Mouse (Mus musculus) retina, postnatal 7 days (tissue): ENCODE data around the gene Heatr9.
"Not testable (repeated sequence)": the region's sequence is repeated elsewhere in the genome, so short reads cannot be mapped to it uniquely, and the experiment has no call there.

Experiments
- DNase-seq: peaks from one replicate; pipeline ENCODE4 v3.0.0-alpha.2; 2012; ENCODE audit warnings: low read depth, low spot score

The Heatr9 gene

DNA sequence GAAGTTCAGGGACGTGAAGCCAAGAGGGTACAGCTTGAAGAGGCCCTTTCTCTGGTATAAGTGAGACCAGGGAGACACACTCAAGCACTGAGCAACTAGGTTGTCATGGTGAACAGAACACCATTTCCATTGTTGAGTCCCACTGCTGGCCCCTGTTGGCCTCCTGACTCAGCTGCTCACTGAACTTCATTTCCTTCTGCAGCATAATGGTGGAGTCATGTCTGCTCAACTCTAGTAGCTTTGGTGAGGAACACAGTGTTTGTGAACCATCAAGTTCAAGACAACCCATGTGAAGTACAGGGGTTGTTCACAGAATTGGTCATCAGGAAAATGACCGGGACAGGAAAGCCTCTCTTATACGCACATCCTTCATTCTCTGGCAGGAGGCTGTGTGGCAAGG is at the start of gene Heatr9:
Heatr9 (minus strand) TSS at position 101 of the 400 bp plus-strand sequence.
- no peak for DNase-seq

DNA sequence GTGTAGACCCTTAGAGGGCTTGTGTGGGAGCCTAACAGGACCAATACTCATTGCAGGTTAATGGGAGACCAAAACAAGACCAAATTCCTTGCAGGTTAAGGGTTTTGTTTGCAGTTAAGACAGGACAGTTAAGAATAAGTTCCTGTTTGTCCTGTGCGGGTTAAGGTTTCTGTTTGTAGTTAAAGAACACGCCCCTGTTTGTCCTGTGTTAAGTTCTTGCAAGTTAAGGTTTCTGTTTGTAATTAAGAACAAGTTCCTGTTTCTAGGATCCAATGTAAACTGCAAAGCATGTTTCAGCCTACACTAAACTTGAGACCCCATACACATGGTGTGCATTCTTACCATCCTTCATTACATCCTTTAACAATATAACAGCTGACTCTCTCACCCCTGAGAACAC is 48.2 kb upstream of the Heatr9 start:
- DNase-seq, result no peak

DNA sequence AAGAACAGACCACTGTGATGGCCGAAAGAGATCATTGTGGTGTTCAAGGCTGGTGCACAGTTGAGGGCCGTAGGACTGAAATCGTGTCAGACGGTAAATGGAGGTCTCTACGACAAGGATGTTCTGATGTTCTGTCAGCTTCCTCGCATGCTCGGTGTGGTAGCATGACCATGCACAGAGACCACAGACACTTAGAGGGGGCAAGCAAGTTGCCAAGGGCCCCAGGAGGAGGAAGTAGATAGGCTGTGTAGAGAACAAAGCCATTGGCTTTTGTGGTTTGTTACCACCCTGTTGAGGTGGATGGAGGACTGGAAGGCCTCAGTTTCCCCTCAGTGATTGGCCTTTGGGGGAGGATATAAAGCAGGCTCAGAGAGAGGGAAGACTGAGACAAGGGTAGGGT is 47.3 kb upstream of the Heatr9 start:
- DNase-seq, result no peak

DNA sequence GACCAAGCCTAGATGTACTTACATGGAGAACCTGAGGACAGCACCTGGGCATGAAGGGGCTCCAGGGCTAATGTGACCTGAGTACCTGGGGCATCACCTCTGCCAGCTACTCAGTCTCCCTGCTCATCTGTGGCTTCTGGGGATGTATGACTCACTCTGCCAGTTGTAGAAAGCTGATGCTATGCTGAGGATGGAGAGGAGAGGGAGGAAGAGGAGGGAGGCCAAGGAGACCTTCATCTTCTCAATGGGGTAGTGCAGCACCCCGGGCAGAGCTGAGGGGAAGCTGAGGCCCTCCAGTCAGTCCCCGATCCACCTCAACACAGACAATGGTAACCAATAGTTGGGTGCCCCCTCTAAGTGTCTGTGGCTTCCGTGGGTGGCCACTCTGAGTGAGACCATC is 46.8 kb upstream of the Heatr9 start:
- DNase-seq, result no peak

DNA sequence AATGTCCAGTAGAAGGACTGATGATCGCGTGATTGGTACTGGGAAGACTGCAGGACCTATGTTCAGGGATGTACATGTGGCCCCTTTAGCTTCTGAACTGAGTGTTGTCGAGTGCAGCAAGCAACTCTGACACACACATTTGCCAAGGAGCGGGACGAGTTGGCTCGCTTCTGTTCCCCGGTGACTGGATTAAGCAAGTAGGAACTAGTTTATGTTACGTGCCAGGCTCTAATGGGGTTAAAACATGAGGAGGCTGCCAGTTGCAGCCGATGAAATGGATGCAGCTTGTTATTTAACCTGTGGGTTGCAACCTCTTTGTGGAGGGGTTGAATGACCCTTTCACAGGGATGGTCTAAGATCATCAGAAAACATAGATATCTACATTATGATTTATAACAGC is 46.1 kb upstream of the Heatr9 start:
- no peak for DNase-seq

DNA sequence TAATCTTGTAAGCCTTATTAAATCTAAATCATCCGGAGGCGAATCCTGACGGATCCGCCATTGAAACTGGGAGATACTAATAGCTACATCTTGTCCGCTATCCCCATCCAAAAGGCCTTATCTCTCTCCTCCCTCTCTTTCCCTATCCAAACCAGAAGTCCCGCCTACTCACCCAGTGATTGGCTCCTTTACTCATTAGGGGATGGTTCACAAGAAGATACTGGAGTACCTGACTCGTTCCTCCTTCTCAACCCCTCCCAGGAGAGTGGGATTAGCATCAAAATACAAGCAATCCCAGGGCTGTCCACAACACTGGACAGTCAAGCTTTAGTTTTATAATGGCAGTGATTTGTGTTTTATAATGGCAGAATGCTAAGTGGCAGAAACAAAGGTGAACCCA is 45.3 kb upstream of the Heatr9 start:
- DNase-seq, result no peak

DNA sequence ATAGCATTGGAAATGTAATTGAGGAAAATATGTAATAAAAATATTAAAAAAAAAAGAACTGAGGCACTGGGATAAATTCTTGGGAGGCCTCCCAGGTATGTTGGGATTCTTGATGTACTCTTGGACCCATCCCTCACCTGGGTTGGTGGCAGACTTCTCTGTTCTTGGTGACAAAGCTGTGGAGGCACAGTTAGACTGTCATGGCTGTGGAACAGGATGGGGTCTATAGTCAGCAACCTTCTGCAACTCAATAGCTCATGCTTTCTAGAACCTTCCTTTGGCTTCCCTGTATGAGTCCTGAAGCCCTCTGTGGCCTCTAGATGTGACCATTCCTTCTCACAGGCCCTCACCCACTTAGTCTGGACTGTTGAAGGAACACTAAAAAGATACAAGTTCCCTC is 44.6 kb upstream of the Heatr9 start:
- DNase-seq, result no peak

DNA sequence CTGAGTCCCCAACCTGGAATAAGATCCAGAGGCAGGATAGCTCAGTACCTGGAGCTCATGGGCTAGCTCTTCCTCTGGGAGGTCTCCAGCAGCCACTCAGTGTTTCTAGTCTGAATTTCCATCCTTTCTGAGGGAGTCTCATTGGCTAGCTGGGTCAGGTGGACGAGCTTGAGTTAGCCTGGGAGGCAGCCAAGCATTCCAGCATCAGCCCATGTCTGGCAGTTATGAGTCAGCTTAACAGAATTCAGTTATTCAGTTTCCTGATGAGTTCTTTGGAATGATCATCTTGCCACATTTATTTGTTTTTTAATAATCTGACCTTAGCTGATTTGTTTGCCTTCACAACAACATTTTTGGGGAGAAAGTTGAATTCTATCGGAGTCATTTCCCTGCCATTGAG is 41.8 kb upstream of the Heatr9 start:
- DNase-seq, result no peak

DNA sequence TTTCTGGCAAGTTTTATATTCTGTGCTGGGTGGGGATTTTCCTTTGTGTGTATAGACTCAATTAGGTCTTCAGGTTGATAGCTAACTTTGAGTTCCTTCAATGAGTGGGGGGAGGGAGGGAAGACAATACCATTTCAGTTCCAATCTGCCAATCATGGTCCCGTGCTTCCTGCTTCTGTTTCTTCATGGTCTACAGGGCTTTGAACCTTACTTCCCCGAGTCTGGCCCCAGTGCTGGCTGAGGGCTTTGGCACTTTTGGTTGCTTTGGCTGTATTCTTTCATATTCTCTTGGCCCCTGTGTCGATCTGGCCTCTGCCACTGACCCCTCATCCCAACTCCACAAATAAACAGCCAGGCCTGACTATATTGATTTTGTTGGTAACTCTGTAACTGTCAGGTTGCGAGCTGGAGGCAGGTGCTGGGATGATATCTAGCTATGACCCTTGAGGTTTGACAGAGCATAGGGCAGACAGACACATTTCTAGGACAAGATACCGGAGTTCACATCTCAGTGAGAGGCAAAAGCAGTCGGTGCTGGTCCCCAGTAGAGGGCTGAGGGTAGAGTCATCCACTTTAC is 40.4 kb upstream of the Heatr9 start:
- DNase-seq, result no peak

DNA sequence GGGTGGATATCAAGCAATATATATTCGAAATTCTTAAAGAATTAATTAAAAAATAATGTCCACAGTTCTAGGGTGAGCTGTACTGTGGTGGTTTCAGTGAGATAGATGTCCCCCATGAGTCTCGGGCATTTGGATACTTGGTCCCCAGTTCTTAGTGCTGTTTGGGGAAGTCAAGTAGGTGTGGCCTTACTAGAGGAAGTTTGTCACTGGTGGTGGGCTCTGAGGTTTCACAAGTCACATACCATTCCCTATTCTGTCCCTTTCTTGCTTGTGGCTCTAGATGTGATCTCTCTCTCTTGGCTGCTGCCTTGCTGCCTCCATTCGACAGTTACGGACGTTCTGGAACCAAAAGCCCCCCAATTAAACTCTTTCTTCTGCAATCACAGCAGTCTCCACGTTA is 38.4 kb upstream of the Heatr9 start:
- DNase-seq, result no peak

DNA sequence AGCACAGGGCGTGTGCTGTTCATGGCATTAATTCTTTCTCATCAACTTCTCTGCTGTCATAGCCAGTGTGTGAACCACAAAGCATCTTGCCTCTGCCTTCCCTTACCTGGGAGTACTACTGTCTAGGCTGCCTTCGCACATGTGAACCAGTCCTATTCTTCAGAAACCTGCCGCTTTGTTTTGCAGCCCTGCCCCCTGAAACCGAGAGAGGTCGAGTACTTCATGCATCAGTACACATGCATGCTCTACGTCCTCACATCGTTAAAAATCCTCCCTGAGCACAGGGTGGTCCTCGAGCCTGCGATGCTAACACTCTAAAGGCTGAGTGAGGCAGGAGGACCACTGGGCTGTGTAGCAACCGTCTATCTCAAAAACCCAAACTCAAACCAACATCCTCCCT is 35.1 kb upstream of the Heatr9 start:
- no peak for DNase-seq

DNA sequence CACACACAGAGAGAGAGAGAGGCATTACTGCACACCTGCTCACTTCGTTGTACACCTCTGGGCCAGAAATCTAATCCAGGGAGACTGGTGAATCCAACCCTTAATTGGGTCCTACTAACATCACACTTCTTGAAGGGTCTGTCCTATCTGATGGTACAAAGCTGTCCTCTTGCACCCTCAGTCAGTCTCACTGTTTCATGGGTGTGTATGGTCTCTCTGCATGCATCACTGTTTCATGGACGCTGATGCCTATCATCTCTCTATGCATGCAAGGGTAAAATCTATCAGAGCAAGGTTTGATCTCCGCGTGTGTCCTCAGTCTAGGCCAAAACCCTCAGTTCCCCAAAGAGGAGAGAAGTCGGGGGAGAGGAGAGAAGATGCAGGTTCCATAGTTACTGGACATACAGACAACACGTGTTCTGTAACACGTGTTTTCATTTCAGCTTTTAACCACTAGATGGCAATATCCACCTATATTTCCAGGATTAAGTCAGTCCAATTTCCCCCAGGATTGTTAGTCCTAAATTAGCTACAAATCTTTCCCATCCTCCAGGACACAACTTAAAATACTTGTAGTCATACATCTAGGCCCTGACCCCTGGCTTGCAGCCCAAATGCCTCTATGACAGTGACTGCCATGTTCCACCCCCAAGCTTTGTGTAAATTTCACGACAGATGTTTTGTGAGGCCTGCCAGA is 34.3 kb upstream of the Heatr9 start:
- DNase-seq, result peak; percentile 66

DNA sequence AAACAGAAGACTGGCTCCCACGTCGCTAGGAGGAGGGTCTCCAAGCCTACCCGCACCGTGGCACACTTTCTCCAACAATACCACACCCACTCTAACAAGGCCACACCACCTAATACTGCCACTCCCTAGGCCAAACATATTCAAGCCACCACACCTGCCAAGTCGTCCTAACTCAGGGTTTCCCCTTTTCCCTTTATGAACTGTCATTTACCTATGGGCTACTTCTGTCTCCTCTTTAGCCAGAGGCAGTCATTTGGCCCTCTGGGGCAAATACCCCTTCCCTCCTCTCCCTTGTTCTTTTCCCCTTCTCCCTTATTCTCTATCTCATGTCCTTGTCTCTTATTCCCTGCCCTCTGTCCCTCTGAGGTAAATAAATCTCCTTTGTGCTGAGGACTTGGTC is 29.7 kb upstream of the Heatr9 start:
- DNase-seq, result no peak

DNA sequence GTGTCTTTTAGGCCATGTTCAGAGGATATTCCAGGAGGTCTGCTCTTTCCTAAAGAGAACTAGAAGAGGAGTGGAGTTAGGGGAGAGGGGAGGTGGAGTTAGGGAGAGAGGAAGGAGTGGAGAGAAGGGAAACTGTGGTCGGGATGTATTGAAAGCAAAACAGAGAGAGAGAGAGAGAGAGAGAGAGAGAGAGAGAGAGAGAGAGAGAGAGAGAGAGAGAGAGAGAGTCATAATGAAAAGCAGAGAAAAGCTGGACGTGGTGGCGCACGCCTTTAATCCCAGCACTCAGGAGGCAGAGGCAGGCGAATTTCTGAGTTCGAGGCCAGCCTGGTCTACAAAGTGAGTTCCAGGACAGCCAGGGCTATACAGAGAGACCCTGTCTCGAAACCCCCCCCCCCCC is 29.1 kb upstream of the Heatr9 start:
- DNase-seq, result not testable (repeated sequence)

DNA sequence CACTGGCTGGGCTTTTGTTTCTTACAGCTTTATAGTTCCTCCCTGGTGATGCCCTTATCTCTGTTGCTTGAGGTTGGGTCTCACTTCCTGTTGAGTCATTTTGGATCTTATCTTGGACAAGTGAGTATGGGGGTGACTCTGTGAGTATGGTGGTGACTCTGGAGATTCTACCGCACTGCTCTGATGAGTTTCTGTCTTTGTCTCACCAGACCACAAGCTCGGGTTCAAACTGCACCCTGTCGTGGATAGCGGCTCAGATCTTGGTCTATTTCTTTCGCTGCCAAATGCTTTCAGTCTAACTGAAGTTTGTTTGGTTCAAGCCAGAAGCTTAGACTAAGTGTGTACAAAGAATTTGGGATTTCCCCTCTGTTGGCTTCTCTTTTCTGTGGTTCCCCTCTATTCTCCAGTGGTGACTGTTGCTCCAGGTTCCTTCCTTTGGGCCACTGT is 28.2 kb upstream of the Heatr9 start:
- DNase-seq, result no peak

DNA sequence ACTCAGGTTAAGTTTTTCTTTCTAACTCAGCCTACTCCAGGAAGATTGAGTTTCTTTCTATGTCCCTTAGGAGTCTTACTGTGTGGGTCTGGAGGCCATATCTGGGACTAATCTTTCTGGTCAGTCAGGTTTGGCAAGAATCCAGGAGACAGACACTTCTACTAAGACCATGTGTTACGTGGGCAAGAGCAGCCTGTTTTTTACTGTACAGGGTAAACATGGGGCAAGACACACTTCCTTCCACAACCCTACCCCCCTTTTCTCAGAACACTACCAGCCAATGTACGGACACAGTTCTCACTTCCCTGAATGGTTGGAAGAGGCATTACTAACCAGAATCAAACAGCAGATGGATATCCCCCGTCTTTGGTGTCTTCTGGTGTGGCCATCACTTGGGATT is 22.2 kb upstream of the Heatr9 start:
- no peak for DNase-seq

DNA sequence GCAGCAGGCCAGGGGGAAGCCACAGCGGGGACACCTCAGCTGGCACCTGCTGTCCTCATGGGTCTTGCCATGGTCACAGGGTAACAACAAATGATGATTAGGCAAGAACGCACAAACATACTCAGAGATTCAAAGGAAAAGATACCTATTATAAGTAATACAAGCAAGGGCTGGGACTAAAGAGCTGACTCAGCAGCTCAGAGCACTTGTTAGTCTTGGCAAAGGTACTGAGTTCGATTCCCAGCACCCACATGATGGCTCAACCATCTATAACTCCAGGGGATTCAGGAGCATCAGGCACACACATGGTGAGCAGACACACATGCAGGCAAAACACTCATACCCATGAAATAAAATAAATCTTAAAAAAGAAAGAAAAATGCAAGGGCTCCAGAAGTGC is 19.4 kb upstream of the Heatr9 start:
- DNase-seq, result no peak

DNA sequence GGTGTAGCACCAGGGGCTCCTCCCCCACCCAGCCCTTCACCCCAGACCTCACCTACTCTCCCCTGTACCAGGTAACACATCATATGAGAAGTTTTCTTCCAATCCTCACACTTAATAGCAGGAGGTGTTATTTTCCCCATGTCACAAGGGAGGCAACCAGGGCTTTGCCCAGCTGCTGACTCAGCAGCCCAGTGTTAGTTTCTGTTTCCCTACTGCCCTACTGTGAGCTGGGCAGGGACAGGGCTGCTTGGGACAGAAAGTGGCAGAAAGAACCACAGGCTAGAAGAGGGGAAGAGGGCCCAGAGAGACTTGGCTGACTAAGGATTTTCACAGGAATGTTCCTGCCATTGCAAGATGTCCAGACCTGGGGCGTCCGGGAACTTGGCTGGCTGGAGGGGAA is 19.0 kb upstream of the Heatr9 start:
- no peak for DNase-seq

DNA sequence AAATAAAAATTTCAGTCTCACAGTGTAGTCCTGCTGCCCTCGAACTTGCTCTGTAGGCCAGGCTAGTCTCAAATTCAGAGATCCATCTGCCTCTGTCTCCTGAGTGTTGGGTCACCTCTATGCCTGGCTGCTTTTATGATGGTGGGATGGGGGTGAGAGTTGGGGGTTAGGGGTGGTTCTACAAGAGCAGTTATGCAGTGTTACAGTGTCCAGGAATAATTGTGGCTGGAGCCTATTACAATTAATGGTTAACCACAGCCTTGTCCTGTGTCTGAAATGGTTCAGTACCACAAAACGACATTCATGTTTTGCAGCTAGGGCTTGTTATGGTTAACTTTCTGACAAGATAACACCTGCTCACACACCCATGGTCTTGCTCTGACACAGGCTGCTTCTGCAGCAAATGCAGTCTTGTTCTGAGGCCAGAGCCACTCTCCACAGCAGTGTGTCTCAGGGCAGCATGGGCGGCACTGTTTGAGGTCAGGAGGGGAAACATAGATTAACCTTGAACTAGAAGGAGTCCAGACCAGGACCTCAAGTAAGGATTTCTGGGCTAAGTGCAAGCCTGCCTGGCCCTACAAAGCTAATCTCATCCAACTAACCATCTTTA is 16.8 kb upstream of the Heatr9 start:
- no peak for DNase-seq

DNA sequence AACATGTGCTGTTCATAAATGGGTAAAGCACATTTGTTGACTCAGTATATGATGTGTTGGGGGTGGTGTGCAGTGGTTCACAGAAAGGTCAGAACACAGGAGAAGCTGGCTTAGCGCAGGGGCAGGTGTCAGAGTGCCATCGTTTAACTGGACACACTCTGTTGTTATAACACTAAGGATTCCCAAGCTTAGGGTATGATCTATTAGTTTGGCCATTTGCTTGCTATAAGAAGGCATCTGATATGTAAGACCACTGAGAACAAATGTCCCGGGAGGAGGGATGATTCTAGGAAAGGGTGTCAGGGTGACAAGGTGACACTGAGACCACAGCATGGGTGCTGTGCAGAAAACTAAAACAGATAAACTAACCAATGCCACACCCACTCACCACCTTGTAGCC is 14.9 kb upstream of the Heatr9 start:
- no peak for DNase-seq

DNA sequence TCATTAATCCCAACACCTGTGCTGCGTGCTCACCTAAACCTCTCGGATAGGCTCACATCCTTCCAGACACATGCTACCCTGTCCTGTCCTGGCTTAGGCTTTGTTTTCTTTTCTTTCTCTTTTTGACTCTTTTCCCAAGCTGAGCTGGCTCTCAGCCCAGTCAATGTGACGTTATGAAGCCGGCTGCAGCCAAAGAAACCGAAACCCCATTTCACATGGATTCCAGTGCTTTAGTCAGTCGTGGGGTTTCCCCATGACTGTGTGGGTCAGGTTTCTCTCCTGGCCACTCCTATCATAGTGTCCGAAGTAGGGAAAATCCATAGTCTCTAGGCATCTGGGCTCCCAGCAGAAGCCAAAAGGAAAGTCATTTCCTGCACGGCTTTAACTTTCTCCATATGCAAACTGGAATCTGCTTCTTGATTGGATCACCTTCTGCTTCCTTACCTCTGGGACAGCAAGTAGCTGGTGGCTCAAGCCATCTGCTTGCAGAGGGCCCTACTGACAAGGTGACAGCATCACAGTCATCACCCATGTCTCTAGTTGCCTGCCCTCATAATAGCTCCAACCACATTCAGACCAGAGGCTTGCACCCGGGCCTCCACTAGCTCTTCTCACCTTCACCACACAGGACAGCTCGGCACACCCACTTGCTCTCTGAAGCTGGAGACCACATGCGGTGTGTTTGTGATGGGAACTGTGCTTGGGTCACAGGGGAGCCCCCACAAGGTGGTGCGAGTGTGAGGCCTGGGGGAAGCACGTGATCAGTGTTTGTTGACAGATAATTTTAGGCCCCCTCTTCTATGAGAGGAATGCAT is 12.8 kb upstream of the Heatr9 start:
- DNase-seq, result no peak

DNA sequence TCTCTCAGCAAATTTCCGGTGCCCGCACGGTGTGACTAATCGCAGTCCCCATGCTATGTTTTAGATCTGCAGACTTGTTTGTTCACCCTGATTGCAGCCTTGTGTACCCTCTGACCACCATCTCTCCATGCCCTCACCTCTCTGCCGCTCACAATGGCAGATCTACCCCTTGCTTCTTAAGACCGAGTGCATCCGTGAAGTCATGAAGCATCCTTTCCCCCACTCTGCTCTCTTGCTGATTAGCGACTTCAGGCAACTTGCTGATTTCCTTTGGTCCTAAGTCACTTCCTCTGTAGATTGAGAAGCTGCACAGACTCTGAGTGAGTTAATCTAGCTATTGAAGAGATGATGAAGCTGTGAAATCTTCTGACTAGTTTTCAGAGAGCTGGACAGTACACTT is 12.2 kb upstream of the Heatr9 start:
- DNase-seq, result no peak

DNA sequence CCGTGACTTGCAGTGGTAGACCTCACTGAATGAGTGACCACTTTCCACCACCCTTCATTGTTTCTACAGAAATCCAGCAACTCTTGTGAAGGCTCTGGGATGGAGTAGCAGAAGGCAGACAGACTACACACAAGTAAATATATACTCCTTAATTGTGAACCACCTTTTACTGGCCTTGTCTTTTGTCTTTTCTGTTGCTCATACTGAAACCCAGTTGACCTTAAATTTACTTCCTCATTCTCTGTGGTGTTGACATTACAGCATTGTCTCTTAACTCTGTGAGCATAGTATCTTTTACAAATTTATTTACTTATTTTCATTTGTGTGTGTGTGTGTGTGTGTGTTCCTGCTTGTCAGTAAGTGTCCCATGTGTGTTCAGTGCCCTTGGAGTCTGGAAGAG is 11.2 kb upstream of the Heatr9 start:
- no peak for DNase-seq
